Mouse (Mus musculus) olfactory bulb, adult 2 months (tissue): ENCODE data around the gene Nat10.

Source experiments
- CTCF ChIP-seq: fragments of 200-500 bp; IDR thresholded peaks from 2 replicates; pipeline ENCODE4 v1.5.1; 2012; ENCODE audit warnings: low read depth, mild to moderate bottlenecking, low read length, moderate library complexity; ENCODE audit not compliant: insufficient read depth
- POLR2A ChIP-seq: fragments of 200-500 bp; IDR thresholded peaks from 2 replicates; pipeline ENCODE4 v1.6.1; 2012; ENCODE audit warnings: mild to moderate bottlenecking, low read depth, low read length, moderate library complexity; ENCODE audit not compliant: insufficient read depth

DNA sequence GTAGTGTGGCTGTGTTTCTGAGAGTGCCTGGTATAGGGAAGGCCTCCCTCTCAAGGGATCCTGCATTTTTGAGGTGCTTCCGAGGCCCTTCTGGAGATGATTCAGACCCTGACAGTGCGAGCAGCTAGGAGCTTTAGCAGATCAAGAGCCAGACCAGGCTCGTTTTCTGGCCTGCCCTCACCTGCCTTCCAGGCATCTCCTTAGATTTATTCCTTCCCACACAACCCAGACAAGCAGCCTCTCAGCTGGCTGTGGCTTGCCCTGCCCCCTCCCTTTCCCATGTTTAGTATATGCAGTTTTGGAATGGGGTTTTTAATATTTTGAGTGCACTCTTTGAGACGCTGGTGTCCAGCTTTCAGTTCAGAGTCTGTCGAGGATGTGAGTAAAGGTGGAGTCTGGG is 70.2 kb downstream of the Nat10 start:
- no peak for TF ChIP-seq CTCF
- TF ChIP-seq POLR2A: no peak
